Mouse (Mus musculus) T-cell, adult 2 months (primary cell): ENCODE measurements around the gene Mrpl23.

Experiments used
- DNase-seq: peaks from one replicate; pipeline ENCODE4 v3.0.0; 2022; ENCODE audit warnings: low spot score

Gene Mrpl23

GRCm38 (mm10) chr7:142520331-142520730 lies 12.2 kb upstream of the Mrpl23 start:
- DNase-seq = no peak

GRCm38 (mm10) chr7:142522352-142522751 lies 10.1 kb upstream of the Mrpl23 start:
- no peak for DNase-seq

GRCm38 (mm10) chr7:142523200-142523990 lies 9.1 kb upstream of the Mrpl23 start:
- no peak for DNase-seq

- DNase-seq = no peak
Observed at GRCm38 (mm10) chr7:142525342-142526178, 6.9 kb upstream of the Mrpl23 start.

- DNase-seq = no peak
Observed at GRCm38 (mm10) chr7:142529350-142529749, 3.1 kb upstream of the Mrpl23 start.

- no peak for DNase-seq
Observed at GRCm38 (mm10) chr7:142531973-142532521, 439 bp upstream of the Mrpl23 start.

GRCm38 (mm10) chr7:142533059-142533855 lies 771 bp downstream of the Mrpl23 start:
- DNase-seq = peak; percentile 88

GRCm38 (mm10) chr7:142535116-142535515 lies 2.6 kb downstream of the Mrpl23 start:
- DNase-seq = no peak

- DNase-seq = no peak
Observed at GRCm38 (mm10) chr7:142535832-142536231, 3.3 kb downstream of the Mrpl23 start.

GRCm38 (mm10) chr7:142537181-142537580 lies 4.7 kb downstream of the Mrpl23 start:
- no peak for DNase-seq

GRCm38 (mm10) chr7:142537879-142538278 lies 5.4 kb downstream of the Mrpl23 start:
- DNase-seq = peak; percentile 36

GRCm38 (mm10) chr7:142538291-142538690 lies 5.8 kb downstream of the Mrpl23 start:
- no peak for DNase-seq

GRCm38 (mm10) chr7:142538766-142539165 lies 6.3 kb downstream of the Mrpl23 start:
- DNase-seq = no peak

- no peak for DNase-seq
Observed at GRCm38 (mm10) chr7:142539828-142540227, 7.3 kb downstream of the Mrpl23 start.

GRCm38 (mm10) chr7:142542771-142543303 lies 10.4 kb downstream of the Mrpl23 start:
- DNase-seq = no peak

GRCm38 (mm10) chr7:142545967-142546366 lies 13.5 kb downstream of the Mrpl23 start:
- no peak for DNase-seq

- DNase-seq = no peak
Observed at GRCm38 (mm10) chr7:142547874-142548273, 15.4 kb downstream of the Mrpl23 start.

GRCm38 (mm10) chr7:142548706-142549105 lies 16.2 kb downstream of the Mrpl23 start:
- no peak for DNase-seq

- DNase-seq = no peak
Observed at GRCm38 (mm10) chr7:142549941-142550763, 17.7 kb downstream of the Mrpl23 start.

- no peak for DNase-seq
Observed at GRCm38 (mm10) chr7:142550935-142551373, 18.5 kb downstream of the Mrpl23 start.

GRCm38 (mm10) chr7:142551691-142552090 lies 19.2 kb downstream of the Mrpl23 start:
- DNase-seq = no peak
